Mouse (Mus musculus): ENCODE data around the gene Mrpl18. TPM values are rescaled to one million over a fixed set of nuclear protein-coding genes. Genes with fewer than 3 reads are reported as not detected.

Mrpl18 gene
- polyA plus RNA-seq, 1 experiment from 2014 or later = 152 TPM

GRCm38 (mm10) chr17:12864111-12864510 lies 52.0 kb downstream of the Mrpl18 start:
- no peak for ATAC-seq (ENCODE audit: insufficient number of reproducible peaks, insufficient read depth, low FRiP score, low read depth)
- no peaks in the 10 kb centered on the region for H3K27me3 ChIP-seq (ENCODE audit: control insufficient read depth, insufficient read depth, low read length)

More at GRCm38 (mm10) chr17:12864111-12864510, 52.0 kb downstream of the Mrpl18 start:
- no peak overlapping the region for H3K4me2 ChIP-seq (replicated peaks; ENCODE audit: low read depth, low read length)
- no peaks in the 10 kb centered on the region for H3K9me3 ChIP-seq (ENCODE audit: control insufficient read depth, low read depth, low read length)
- H3K4me1 ChIP-seq (ENCODE audit: control insufficient read depth, insufficient read depth, low read length) = peaks cover 9% of the 10 kb centered on the region; the same call in 1 of the 2 replicates
- H3K9ac ChIP-seq (replicated peaks; ENCODE audit: low read depth, low read length) = no peak overlapping the region
- H3K36me3 ChIP-seq (ENCODE audit: control insufficient read depth, insufficient read depth, low read length) = no peaks in the 10 kb centered on the region
- H3K27ac ChIP-seq (ENCODE audit: low read length) = no peak overlapping the region
- no peak overlapping the region for H3K4me3 ChIP-seq (ENCODE audit: low read depth, low read length)

Small RNAs within 50 kb of the gene (microRNA-seq; reads per million reads assigned to microRNA genes)
- gene Gm24085 = not detected

Other genes starting within 250 kb of the Mrpl18 start
- gene Slc22a1, start 240.5 kb downstream of the Mrpl18 start, polyA plus RNA-seq (2014; fragmentation: Nextera tagmentation; extraction: Ambion mirVana) = 0.90 TPM in 1 of 2 replicates, not detected in the other
- gene Igf2r, start 146.7 kb downstream of the Mrpl18 start, polyA plus RNA-seq (2014; fragmentation: Nextera tagmentation; extraction: Ambion mirVana) = 46.0 and 51.7 TPM in 2 replicates
- gene Mas1, start 48.2 kb downstream of the Mrpl18 start, polyA plus RNA-seq (2014; fragmentation: Nextera tagmentation; extraction: Ambion mirVana) = 1.7 and 2.0 TPM in 2 replicates
- not detected in 2 replicates for gene Mrgprh, start 40.3 kb downstream of the Mrpl18 start, polyA plus RNA-seq (2014; fragmentation: Nextera tagmentation; extraction: Ambion mirVana)
- 1.5 and 2.9 TPM in 2 replicates for gene Pnldc1, start 6.1 kb downstream of the Mrpl18 start, polyA plus RNA-seq (2014; fragmentation: Nextera tagmentation; extraction: Ambion mirVana)
- 444 and 478 TPM in 2 replicates for gene Tcp1, start 644 bp downstream of the Mrpl18 start, polyA plus RNA-seq (2014; fragmentation: Nextera tagmentation; extraction: Ambion mirVana)
- 1.4 and 2.4 TPM in 2 replicates for gene Acat3, start 24.3 kb upstream of the Mrpl18 start, polyA plus RNA-seq (2014; fragmentation: Nextera tagmentation; extraction: Ambion mirVana)
- gene Acat2, start 44.4 kb upstream of the Mrpl18 start, polyA plus RNA-seq (2014; fragmentation: Nextera tagmentation; extraction: Ambion mirVana) = 90.8 and 97.7 TPM in 2 replicates
- 138 and 146 TPM in 2 replicates for gene Wtap, start 77.8 kb upstream of the Mrpl18 start, polyA plus RNA-seq (2014; fragmentation: Nextera tagmentation; extraction: Ambion mirVana)
- 110 and 125 TPM in 2 replicates for gene Sod2, start 90.5 kb upstream of the Mrpl18 start, polyA plus RNA-seq (2014; fragmentation: Nextera tagmentation; extraction: Ambion mirVana)
- gene Gpr31b, start 136.0 kb upstream of the Mrpl18 start, polyA plus RNA-seq (2014; fragmentation: Nextera tagmentation; extraction: Ambion mirVana) = 0.20 TPM in 1 of 2 replicates, not detected in the other
- gene Tcp10b, start 144.8 kb upstream of the Mrpl18 start, polyA plus RNA-seq (2014; fragmentation: Nextera tagmentation; extraction: Ambion mirVana) = 0.14 and 0.22 TPM in 2 replicates
- gene Unc93a, start 215.5 kb upstream of the Mrpl18 start, polyA plus RNA-seq (2014; fragmentation: Nextera tagmentation; extraction: Ambion mirVana) = not detected in 2 replicates

Data from stomach, embryonic 14.5 days (tissue).